Mouse (Mus musculus): ENCODE results near the gene Nudt2. TPM values are rescaled to one million over a fixed set of nuclear protein-coding genes. Genes with fewer than 3 reads are reported as not detected.
A peak's percentile ranks its signal among the peaks of the same experiment; 100 is the strongest.

Gene Nudt2
- polyA plus RNA-seq, 1 experiment from 2014 or later = 82.6 TPM

- Histone ChIP-seq H3K9me3 (ENCODE audit: control insufficient read depth, low read length) (no peaks in the 10 kb centered on the region), H3K4me1 (replicated peaks; ENCODE audit: control insufficient read depth, insufficient read depth, low read length) (peaks cover 31% of the 10 kb centered on the region), H3K27ac (no peak overlapping the region), H3K36me3 (replicated peaks; ENCODE audit: control insufficient read depth, insufficient read depth) (peaks cover 10% of the 10 kb centered on the region), H3K27me3 (ENCODE audit: control insufficient read depth, insufficient read depth, low read length) (no peaks in the 10 kb centered on the region), H3K9ac (no peak overlapping the region), H3K4me2 (replicated peaks) (no peak overlapping the region), H3K4me3 (replicated peaks; ENCODE audit: low read length) (no peak overlapping the region)
- 71% methylated on average over 9 of the region's 9 CpGs for WGBS
- no peak for ATAC-seq (ENCODE audit: low FRiP score)
- no peak for DNase-seq (ENCODE audit: low spot score)
These were observed 59.9 kb downstream of the Nudt2 start for GRCm38 (mm10) chr4:41524829-41525228.

DNA sequence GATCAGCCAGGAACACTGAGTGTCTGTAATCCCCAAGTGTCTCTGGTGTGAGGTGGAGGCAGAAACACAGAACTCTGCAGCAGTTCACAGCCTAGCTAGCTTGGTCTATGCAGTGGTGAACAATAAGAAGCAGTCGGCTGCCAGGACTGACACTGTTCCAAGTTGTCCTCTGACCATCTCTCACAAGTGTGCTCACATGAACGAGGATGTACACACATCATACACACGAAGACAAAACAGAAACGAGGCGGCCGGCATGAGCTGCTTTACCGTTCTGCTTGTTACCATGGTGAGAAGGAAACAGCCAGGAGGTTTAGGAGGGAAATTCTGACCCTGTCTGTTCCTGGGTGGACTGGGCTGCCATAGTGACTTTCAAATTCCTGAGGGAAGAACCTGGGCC is 61.6 kb downstream of the Nudt2 start:
- 11% methylated on average over 7 of the region's 7 CpGs for WGBS
- Histone ChIP-seq H3K4me3 (replicated peaks; ENCODE audit: low read length) (no peak overlapping the region), H3K9me3 (ENCODE audit: control insufficient read depth, low read length) (no peaks in the 10 kb centered on the region), H3K27me3 (ENCODE audit: control insufficient read depth, insufficient read depth, low read length) (no peaks in the 10 kb centered on the region), H3K27ac (no peak overlapping the region), H3K4me2 (replicated peaks) (no peak overlapping the region), H3K9ac (peak overlapping the region; percentile 24), H3K4me1 (replicated peaks; ENCODE audit: control insufficient read depth, insufficient read depth, low read length) (peaks cover 35% of the 10 kb centered on the region), H3K36me3 (replicated peaks; ENCODE audit: control insufficient read depth, insufficient read depth) (peaks cover 7% of the 10 kb centered on the region)
- ATAC-seq (ENCODE audit: low FRiP score) (no peak), DNase-seq (ENCODE audit: low spot score) (no peak)

DNA sequence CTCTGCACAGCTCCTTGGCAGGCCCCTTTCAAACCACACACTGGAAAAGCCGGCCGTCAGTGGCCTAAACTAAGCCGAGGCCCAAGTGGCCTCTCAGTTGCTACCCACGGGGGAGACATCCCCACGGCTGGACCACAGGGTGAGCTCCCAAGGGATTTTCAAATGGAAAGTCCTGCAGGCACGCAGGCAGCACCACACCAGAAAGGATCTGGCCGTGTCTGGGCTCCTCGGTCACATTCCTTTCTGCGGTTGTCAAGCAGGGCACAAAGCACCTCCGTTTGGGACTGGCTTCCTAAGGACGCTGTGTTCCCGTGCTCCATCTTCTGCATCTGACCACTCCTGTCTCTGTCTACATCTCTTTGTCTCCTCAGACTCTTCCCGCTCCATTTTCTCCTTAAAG is 62.1 kb downstream of the Nudt2 start:
- Histone ChIP-seq H3K27ac (peak overlapping the region; percentile 1; the same call in 1 of the 2 replicates), H3K36me3 (replicated peaks; ENCODE audit: control insufficient read depth, insufficient read depth) (0 out of 2 replicates have a peak, but pooled peaks cover 5% of the 10 kb centered on the region), H3K4me2 (replicated peaks) (no peak overlapping the region), H3K9ac (peak overlapping the region; percentile 24; the same call in 1 of the 2 replicates), H3K9me3 (ENCODE audit: control insufficient read depth, low read length) (no peaks in the 10 kb centered on the region), H3K4me1 (replicated peaks; ENCODE audit: control insufficient read depth, insufficient read depth, low read length) (peaks cover 35% of the 10 kb centered on the region), H3K27me3 (ENCODE audit: control insufficient read depth, insufficient read depth, low read length) (no peaks in the 10 kb centered on the region), H3K4me3 (replicated peaks; ENCODE audit: low read length) (no peak overlapping the region)
- WGBS = 14% methylated on average over 13 of the region's 13 CpGs
- DNase-seq (ENCODE audit: low spot score) (no peak), ATAC-seq (ENCODE audit: low FRiP score) (no peak)

DNA sequence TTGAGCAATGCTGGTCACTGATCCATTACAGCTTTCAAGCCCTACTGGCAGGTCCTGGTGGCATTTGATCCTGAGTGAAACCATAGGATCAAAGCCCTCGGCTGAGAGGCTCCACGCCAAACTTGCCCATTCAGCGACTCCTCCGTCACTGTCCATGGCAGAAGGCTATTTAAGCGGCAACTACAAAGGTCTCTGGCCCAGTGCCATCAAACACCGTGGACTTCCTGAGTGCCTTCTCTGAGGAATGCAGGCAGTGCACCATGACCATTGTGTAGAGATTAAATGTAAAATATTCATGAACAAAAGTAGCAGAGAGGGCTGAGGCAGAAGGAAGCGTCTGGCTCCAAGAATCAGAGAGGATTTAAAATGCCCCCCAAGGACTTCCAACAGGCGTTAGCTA is 63.0 kb downstream of the Nudt2 start:
- peak overlapping the region; percentile 38; the same call in 1 of the 2 replicates for H3K27ac ChIP-seq
- no peaks in the 10 kb centered on the region for H3K36me3 ChIP-seq (replicated peaks; ENCODE audit: control insufficient read depth, insufficient read depth)
- no peaks in the 10 kb centered on the region for H3K27me3 ChIP-seq (ENCODE audit: control insufficient read depth, insufficient read depth, low read length)
- DNase-seq (ENCODE audit: low spot score) (peak; percentile 51), ATAC-seq (ENCODE audit: low FRiP score) (0 out of 2 replicates have a peak, but pooled peaks have one; percentile 19)
- H3K4me3 ChIP-seq (replicated peaks; ENCODE audit: low read length) = no peak overlapping the region
- peaks cover 35% of the 10 kb centered on the region for H3K4me1 ChIP-seq (replicated peaks; ENCODE audit: control insufficient read depth, insufficient read depth, low read length)
- 13% methylated on average over 8 of the region's 8 CpGs for WGBS
- H3K9ac ChIP-seq = no peak overlapping the region
- no peak overlapping the region for H3K4me2 ChIP-seq (replicated peaks)
- no peaks in the 10 kb centered on the region for H3K9me3 ChIP-seq (ENCODE audit: control insufficient read depth, low read length)

Other genes with a start within 250 kb of the Nudt2 start
- 49.7 and 50.2 TPM in 2 replicates for gene Ubap2, start 190.0 kb upstream of the Nudt2 start, polyA plus RNA-seq (2014; fragmentation: Nextera tagmentation; extraction: Ambion mirVana)
- gene Dcaf12, start 150.3 kb upstream of the Nudt2 start, polyA plus RNA-seq (2014; fragmentation: Nextera tagmentation; extraction: Ambion mirVana) = 55.7 and 63.8 TPM in 2 replicates
- gene Ubap1, start 116.2 kb upstream of the Nudt2 start, polyA plus RNA-seq (2014; fragmentation: Nextera tagmentation; extraction: Ambion mirVana) = 64.1 and 68.7 TPM in 2 replicates
- gene Kif24, start 264 bp upstream of the Nudt2 start, polyA plus RNA-seq (2014; fragmentation: Nextera tagmentation; extraction: Ambion mirVana) = 2.3 and 3.4 TPM in 2 replicates
- gene AI464131, start 37.9 kb downstream of the Nudt2 start, polyA plus RNA-seq (2014; fragmentation: Nextera tagmentation; extraction: Ambion mirVana) = 10.3 and 12.4 TPM in 2 replicates
- 19.5 and 24.2 TPM in 2 replicates for gene 1110017D15Rik, start 52.2 kb downstream of the Nudt2 start, polyA plus RNA-seq (2014; fragmentation: Nextera tagmentation; extraction: Ambion mirVana)
- gene Fam219a, start 104.4 kb downstream of the Nudt2 start, polyA plus RNA-seq (2014; fragmentation: Nextera tagmentation; extraction: Ambion mirVana) = 20.0 and 23.5 TPM in 2 replicates
- 2.0 and 2.3 TPM in 2 replicates for gene Dnaic1, start 104.6 kb downstream of the Nudt2 start, polyA plus RNA-seq (2014; fragmentation: Nextera tagmentation; extraction: Ambion mirVana)
- gene Enho, start 175.2 kb downstream of the Nudt2 start, polyA plus RNA-seq (2014; fragmentation: Nextera tagmentation; extraction: Ambion mirVana) = 127 and 130 TPM in 2 replicates
- 19.2 and 21.8 TPM in 2 replicates for gene Cntfr, start 231.9 kb downstream of the Nudt2 start, polyA plus RNA-seq (2014; fragmentation: Nextera tagmentation; extraction: Ambion mirVana)
- gene Il11ra1, start 234.8 kb downstream of the Nudt2 start, polyA plus RNA-seq (2014; fragmentation: Nextera tagmentation; extraction: Ambion mirVana) = 39.9 and 40.6 TPM in 2 replicates
- 57.5 and 60.5 TPM in 2 replicates for gene Rpp25l, start 248.4 kb downstream of the Nudt2 start, polyA plus RNA-seq (2014; fragmentation: Nextera tagmentation; extraction: Ambion mirVana)